Mouse (Mus musculus): ENCODE measurements around the gene Rybp.

DNA sequence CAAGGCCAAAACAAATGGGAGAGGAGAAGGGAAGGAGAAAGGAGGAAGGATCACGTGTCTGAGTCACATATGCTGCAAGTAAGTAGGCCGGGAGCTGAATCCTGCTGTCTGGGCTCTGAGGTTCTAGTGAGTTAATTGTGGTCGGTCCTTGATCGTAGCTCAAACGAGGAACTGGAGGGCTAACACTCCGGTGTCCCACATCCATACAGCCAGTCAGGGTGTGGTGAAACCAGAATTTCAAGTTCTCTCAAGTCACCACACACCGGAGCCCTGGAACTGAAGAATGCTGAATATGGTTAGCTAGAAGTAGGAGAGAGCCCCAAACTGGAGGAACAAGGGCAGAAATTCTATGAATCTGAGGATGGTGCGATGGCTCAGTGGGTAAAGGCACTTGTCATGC lies 10.3 kb upstream of the Rybp start:
- no peak for TF ChIP-seq POLR2A (IDR thresholded peaks at IDR 0.05; ENCODE audit: extremely low read depth, insufficient read depth, low read length)
- TF ChIP-seq CTCF (IDR thresholded peaks at IDR 0.05; ENCODE audit: extremely low read depth, insufficient read depth, low read length), result no peak
